Mouse (Mus musculus): Measurements from ENCODE around the gene Mgst2.
A peak's percentile ranks its signal among the peaks of the same experiment; 100 is the strongest.

Mgst2 gene

DNA sequence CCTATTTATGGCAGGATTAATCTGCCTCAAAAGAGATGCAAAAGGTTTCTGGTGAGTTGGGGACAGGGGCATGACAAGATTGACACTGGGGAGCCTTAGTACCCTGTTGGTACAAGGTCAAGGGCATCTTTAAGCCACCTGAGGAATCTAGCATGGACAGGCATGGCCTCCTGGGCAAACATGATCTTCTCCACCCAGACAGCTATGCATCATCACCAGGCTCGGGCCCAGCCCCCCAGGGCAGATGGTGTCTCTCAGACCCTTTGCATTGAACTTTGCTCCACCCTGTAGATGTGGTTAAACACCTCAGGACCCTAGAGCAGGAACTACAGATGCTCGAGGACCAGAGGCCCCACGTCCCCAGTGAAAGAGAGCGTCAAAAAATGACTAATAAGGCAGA lies at the start of gene Mgst2:
Mgst2 (plus strand) TSS at position 301 of the 400 bp plus-strand sequence.
- DNase-seq, result no peak

- DNase-seq, result peak; percentile 12
Measured at GRCm38 (mm10) chr3:51611972-51612371, 48.2 kb upstream of the Mgst2 start.

GRCm38 (mm10) chr3:51612398-51613356 lies 47.5 kb upstream of the Mgst2 start:
- no peak for DNase-seq

DNA sequence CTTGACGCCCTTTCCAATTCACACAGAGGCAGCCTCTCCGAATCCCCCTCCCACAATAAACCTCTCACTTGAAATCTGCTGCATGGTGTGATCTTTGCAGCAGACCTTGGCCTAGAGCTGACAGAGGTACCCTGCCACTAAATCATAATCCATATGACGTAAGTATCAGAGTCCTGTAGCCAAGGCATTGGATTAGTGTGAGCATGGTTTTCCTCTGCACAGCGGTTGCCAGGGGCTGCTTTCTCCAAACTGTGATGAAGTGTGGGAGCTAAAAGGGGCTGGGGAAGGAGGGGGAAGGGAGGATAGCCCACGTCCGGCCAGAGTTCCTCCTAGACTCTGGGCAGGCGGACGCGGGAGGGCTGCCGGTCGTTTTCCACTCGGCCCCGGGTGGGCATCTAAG lies 45.9 kb upstream of the Mgst2 start:
- no peak for DNase-seq

DNA sequence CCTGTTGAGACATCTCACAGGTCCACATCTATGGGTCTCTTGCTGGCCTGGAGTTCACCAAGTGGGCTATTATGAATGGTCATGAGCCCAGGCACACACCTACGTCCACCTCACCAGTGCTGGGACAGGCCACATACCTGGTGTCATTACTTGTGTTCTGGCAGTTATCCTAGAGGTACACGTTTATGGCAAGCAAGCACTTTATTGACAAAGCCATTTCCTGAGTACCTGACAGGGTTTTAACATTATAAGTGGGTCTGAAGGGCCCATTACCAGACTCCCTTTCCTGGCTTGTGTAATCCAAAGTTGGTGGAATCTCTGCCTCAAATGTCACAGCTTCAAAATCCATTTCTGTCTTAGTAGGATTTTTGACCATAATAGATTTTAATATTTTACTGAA lies 36.2 kb upstream of the Mgst2 start:
- DNase-seq, result no peak

DNA sequence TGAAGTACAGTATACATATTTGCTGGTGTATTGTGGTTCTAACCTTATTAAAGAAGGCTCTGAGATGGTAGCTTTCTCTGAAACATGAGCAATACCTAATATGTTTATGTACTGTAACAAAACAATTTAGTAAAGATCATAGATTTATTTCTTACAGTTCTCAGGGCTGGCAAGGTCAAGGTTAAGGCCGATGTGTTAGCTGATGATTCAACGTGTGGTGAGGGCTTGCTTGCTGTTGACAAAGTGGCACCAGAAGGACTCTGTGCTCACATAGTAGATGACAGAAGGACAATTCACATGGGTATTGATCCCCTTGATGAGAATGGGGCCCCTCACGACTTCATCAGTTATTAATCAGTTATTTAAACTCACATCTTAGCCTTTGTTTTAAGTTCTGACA lies 32.4 kb upstream of the Mgst2 start:
- no peak for DNase-seq

DNA sequence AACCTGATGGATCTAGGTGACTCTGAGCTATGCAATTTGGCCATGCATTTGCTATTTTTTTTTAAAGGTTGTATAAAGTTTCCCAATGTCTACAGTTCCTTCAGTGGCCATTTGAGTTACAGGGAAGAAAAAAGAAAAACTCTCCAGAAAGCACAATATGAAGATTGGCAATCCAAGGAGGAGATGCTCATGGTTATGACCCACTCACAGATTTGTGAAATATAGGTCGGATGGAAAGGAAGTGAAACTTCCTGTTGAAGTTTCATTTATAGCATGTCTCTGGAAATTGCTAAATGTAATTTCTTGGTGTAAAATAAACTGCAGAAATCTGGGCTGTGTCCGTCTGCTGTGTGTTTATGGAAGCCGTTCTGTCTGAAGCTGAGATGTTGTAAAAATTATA lies 31.2 kb upstream of the Mgst2 start:
- DNase-seq, result no peak

GRCm38 (mm10) chr3:51630746-51631145 lies 29.4 kb upstream of the Mgst2 start:
- DNase-seq, result no peak

- DNase-seq, result no peak
Measured at GRCm38 (mm10) chr3:51631971-51632370, 28.2 kb upstream of the Mgst2 start.

- DNase-seq, result no peak
Measured at GRCm38 (mm10) chr3:51634451-51634850, 25.7 kb upstream of the Mgst2 start.

GRCm38 (mm10) chr3:51635960-51636359 lies 24.2 kb upstream of the Mgst2 start:
- DNase-seq, result no peak

DNA sequence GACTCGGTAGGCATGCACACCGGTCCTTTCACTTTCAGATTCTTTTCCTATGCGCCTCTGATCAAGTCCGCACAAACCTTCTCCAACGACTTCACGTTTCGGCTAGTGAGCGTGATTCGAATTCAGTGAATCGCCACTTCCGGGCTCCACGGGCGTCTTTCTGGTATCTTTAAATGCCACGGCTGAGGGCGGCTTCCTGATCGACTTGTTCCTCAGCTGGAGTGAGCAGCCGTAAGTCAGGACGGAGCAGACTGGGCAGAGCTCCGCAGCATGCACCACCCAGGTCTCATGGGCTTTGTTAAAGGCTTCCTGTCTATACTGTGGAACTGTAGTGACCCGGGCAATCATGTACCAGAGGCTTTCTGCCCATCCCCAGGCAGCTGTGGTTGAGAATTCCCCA lies 23.5 kb upstream of the Mgst2 start:
- DNase-seq, result no peak

DNA sequence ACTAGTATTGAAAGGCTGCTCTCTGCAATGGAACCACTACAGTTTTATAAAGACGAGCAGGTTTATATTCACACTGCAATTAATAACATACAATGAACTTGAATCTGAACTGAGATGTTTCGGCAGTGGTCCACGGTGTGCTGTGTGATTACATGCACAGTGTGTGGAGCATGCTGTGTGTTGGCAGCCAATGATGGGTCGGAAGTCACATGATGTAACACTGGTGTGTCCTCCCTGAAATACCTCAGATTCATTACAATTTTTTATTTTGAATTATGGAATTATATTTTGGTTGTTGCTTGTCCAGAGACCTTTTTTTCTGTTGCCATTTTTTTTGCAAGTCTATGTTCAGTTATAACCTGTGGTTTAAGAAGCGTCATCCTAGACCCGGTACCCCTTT lies 22.8 kb upstream of the Mgst2 start:
- no peak for DNase-seq

DNA sequence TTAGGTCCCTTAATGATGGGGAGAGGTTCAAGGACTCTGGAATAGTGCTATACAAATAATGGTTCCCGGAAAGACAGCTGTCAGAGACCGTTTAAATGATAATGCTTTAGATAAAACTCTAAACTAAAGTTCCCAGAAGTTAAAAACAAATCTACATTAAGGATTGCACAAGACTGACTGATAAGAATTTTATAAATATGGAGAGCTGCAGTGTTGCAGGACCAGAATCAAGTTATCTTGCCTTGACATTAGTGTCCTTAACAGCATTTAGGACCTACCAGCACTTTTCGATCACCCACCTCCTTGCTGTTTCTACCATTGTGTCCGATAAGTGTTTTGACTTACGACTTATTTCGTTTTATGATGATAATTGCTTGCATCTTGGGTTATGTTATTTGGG lies 21.9 kb upstream of the Mgst2 start:
- no peak for DNase-seq

DNA sequence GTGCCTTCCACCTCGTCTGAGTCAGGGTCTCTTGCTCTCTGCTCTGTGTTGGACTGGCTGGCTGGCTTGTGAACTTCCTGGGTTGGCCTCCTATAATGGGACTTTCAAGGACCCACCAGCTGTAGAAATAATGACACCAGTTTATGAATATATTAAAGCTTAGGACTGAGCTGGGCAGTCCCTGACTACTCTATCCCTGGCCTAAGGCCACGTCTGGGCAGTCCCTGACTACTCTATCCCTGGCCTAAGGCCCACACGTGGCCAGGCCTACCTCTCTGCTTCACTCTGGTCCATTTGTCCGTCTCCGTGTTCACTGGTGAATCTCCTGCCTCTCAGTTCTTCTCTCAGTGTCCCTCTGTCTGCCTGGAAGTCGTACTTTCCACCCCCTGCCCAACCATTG lies 14.7 kb upstream of the Mgst2 start:
- no peak for DNase-seq

DNA sequence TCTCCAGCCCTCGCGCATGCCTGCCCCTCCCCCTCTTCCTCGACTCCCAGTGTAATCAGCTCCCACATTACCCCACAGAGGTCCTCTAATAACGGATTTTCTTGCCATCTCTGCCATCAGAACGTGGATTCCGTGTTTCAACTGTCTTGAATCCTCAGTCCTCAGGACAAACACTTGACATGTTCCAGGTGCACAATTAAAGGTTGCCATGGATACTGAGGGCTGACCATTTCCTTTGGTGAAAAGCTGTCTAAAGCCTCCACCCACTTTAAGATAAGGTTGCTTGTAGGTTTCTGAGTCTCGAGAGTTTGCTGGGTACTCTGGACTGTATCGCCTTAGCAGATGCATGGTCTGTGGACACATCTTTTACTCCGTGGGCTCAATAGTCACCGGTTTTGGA lies 13.9 kb upstream of the Mgst2 start:
- no peak for DNase-seq

DNA sequence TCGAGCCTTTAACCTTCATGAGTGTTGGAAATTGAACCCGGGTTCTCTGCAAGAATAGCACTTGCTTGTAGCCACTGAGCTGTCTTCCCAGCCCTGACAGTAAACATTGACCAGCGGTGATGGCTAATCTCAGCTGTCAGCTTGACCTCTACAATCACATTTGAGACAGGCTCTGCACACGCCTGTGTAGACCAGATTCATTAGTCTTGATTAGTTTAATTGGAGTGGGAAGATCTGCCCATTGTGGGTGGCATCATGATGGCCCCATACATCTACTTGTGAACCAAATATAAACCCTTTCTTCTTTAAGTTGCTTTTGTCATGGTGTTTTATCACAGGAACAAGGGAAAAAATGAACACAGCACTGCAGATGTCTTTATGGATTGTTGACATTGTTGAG lies 12.8 kb upstream of the Mgst2 start:
- no peak for DNase-seq

- peak; percentile 79 for DNase-seq
Measured at GRCm38 (mm10) chr3:51648037-51648664, 12.0 kb upstream of the Mgst2 start.

DNA sequence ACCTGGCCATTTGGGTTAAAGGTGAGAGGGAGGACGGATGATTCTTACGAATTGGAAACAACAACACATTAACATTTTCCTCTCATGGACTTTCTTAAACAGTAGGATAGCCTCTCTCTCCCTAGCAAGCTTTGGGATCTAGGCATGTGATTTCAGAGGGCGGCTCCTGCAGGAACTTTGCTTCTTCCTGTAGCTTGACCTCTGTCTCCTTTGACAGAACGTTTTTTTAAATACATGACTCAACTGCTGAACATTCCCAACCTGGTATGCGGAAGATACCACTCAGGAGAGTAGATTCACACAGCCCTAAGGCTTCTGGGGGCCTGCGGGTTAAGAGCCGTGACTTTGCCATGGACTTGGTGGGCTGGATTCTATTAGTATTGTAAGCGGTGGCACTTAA lies 10.7 kb upstream of the Mgst2 start:
- DNase-seq, result no peak

DNA sequence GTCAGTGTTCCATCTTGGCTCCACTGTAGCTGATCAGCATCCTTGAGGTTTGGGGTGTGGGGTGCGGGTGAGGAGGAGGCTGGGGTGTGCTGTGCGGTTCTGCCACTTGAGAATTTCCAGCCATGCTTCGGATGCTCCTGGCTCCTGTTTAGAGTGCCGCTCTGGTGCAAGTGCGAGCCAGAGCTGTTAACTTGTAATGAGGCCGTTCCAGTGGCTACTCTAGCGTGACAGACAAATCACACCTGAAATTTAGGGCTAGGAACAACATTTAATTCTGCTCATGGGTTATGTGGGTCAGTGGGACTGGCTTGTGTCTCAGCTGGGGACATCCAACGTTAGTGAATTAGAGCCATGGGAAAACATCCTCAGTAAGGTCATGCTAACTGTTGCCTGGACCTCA lies 10.2 kb upstream of the Mgst2 start:
- no peak for DNase-seq

DNA sequence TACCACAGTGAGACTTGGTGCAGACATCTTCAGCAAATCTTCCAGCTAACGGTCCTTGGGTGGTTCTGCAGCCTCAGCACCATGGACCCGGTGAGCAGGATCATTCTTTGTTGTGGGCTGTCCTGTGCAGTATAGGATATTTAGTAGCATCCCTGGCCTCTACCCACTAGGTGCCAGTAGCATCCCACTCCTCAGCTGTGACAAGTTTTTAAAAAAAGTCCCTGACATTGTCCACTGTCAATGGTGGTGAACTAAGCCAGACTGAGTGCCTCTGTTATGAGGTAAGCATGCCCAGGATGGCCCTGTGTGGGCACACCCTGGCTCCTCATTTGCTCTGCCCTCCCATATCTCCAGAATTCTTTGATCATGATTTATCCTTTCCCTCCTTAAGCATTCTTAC lies 9.0 kb upstream of the Mgst2 start:
- DNase-seq, result no peak

DNA sequence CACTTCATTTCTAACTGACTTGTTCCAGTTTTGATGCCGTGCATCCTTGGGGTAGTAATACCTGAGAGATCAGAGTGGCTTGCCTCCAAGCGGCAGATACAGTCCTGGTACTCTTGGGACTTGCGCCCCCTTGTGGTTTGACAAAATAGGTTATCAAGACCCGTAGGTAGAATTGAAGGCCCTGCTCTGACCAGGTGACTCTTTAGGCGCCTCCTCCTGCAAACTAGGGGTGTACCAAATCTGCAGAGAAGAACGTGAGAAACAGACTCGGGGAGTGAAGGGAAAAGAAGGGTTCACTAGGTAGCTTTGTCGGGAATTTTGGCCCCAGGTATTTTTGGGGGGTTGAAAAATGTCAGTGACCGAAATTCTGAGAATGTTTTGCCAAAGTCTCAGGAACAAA lies 7.9 kb upstream of the Mgst2 start:
- peak; percentile 91 for DNase-seq

DNA sequence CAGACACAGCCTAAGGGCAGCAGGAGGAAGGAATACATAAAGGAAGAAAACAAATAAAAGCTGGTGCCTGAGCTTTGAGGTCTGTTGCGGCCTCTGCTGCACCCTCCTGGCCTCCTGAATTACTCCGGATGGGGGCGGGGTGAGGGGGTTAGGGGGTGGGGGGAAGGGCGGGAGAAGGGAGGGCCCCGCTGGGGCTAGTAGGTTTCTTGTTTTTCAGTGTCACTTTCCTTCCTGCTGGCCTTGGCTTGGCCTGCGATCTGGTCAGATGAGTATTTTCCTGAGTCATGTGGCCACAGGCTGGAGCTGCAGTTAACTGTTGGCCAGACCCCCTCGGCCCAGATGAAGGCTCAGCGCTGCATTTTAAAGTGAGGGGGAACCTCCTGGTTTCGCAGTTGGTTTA lies 7.5 kb upstream of the Mgst2 start:
- no peak for DNase-seq

- DNase-seq, result no peak
Measured at GRCm38 (mm10) chr3:51654303-51655055, 5.7 kb upstream of the Mgst2 start.
